Mouse (Mus musculus) A20 (cell line): ENCODE measurements at regions not wholly inside any gene's neighbourhood (a gene's known extent, or its start where the extent isn't known, plus 50 kb on each side); places are given as distances from the start of the nearest gene placed in this dataset.

Experiments
- DNase-seq: peaks from one replicate; pipeline ENCODE4 v3.0.0-alpha.2; 2011; ENCODE audit warnings: low read depth, low spot score

DNA sequence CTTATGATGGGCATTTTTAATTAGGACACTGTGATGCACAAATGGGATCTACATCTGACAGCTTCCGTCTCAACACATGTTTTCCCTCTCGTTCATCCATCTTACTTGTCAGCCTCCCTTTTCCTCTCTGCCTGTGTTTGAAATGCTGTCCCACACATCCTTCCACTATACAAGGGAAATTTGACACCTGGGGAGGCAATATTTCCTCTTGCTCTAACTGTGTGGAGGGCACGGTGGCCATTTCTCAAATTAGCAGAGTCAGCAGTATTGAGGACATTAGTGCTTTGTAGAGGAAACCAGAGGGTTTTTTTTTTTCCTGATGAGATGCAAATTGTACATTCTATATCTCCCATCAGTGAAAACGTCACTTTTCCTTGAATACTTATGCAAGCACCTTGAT, 712.2 kb downstream of the Slc4a3 start:
- DNase-seq: no peak

DNA sequence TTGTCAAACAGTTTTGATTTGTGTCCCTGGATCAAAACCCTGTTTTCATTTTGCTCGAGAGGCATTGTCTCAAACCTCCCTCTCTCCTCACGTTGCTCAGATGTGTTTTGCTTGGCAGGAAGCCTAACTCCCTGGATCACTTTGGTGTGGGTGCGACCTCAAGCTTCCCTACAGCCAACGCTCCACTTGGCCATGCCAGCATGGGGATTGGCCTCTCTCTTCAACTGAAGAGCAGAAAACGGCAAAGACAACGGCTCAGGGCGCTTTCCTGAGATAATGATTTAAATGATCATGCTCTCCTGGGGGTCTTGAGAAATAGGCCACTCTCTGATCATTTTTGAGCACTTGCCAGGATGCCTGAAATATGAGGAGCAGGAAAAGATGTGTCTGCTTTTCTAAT, 730.1 kb downstream of the Slc4a3 start:
- DNase-seq: no peak

DNA sequence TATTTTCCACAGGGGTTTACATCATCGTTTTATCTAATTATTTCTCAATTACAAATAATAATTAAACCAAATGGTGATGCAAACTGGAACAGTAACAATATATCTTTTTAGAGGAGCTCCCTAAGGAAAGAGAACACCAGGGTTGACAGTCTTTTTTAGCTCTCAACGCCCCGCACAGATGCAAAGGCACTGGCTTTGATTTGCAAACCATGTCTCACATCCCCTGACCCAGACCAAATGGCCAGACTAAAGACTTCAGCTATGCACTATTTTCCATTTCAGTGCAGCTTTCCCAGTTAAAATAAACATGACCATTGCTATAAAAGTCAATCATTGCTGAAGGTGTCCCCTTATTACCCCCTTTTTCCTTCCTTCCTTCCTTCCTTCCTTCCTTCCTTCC, 730.6 kb downstream of the Slc4a3 start:
- no peak for DNase-seq

DNA sequence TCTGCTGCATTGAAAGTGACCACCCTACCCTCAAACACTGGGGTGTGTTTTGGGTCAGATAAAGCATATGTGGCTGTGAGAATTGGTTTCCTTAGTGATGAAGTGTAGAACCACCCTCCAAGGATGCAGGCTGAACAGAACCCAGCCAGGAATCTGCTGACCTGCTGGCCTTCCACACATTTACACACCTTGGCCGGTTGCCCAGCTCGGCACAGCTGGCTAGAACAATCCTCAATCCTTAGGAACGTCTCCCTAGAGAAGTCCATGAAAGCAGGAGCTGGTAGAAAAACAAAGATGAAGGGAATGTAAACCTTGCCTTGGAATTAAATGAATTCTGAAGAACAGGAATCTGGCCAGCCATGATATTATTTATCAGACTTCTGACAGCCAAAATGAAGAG, 737.3 kb downstream of the Slc4a3 start:
- no peak for DNase-seq

DNA sequence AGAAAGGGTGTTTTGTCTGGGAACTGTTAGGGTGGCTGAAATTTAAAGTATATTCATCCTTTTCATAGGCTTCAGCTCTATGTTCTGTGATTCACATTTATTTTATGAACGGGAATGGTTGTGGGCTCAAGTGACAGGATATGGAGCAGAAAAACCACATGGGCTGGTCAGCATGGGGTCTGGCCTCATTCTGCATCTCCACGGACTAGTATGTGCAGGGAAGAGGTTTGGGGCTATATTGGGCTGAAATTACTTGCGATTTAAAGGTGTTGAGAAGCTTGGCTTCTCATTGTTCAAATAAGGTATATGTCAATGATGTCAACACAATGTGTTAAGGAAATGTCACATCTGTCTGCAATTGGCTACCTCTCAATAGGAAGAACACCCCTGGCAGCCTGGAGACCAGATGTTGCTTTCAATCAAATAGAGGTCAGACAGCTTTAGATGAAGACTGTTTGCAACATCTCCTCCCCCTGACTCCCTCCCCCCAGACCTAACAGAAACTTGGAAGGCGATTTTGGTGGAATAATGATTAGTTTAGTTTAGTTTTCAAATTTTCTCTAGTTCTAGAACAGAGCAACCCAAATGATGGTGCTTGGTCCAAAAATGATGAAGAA, 777.0 kb downstream of the Slc4a3 start:
- no peak for DNase-seq

DNA sequence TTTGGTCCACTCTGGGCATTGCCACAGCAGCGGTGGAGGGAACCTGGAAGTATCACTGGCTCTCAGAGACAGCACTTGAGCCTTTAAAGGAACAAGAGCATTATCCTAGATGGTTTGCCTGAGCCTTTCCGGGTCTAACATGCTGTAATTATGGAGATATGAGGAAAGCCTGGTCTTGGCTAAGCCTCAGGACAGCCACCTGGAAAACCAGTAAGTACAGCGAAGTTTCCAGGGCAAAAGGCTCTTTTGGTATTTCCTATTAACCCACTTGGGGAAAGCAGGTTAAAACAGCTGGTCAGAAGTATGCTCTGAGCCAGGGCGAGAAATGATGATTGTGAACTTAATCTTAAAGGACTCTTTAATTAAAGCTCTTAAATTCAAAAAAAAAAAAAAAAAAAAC, 777.5 kb downstream of the Slc4a3 start:
- no peak for DNase-seq

DNA sequence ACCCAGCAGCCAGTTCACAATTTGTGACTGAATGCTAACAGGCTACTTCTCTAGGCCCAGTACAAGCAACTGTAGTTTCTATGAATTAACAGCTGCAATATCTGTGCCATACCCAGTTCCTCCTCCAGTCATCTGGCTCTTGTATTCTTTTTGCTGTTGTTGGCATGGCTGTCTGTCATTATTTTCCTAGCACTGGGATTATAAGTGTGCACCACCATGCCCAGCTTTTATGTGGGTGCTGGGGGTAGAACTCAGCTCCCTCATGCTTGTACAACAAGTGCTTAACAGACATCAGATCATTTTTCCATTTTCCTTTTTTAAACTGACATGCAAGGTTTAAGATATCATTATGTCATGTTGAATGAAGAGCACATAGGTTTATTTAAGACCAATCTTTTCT, 789.9 kb downstream of the Slc4a3 start:
- DNase-seq: no peak

DNA sequence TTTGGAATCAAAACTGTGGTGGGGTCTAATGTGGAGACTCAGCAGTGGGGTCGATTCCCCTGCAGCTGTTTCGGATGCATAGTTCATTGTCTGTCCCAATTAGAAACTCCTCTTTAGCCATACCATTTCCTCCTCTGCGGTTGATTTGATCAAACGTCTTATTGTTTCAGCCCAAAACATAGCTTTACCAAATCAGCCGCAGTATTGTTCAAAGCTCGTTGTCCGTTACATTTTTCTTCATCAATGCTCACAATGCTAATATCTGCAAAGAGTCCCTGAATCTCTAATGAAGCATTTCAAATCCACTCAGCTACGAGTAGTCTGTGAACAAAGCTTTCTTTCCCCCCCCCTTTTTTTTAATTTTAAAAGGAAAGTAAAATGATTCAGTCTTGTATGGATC, 816.0 kb downstream of the Slc4a3 start:
- no peak for DNase-seq

DNA sequence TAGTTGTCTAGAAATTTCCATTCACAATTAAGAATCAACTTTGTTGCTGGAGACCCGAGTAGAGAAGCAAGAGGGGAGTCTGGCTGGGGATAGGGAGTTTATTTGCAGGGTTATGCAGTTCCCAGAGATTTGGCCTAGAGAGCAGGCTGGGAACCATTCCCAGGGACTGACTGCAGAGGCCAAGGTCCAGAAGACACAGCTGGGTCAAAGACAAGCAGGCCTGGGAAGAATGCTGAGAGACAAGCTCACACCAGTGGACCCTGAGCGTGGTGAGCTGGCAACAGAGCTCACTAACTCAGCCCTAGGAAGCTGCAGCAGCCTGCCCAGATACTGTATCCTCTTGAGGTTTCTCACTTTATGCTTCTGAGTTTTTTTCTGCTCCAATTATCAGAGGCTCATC, 827.9 kb downstream of the Slc4a3 start:
- DNase-seq: no peak

DNA sequence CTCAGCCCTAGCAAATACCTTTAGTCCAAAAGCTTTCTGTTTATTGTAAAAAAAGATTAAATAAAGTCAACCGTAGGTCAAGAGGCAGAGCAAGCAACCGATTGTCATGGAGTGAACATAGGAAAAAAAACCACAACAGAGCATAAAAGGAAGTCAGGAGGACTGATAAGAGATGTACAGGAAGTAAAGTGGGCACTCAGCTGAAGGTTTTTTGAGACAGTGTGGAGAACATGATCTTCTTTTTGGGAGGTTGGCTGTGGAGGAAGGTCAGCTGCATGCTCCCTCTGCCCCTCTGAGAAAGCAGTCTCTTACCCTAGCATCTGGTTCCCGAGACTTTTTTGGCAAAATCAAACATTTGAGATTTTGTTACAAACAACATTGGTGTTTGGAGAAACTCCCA, 832.1 kb downstream of the Slc4a3 start:
- DNase-seq: no peak

DNA sequence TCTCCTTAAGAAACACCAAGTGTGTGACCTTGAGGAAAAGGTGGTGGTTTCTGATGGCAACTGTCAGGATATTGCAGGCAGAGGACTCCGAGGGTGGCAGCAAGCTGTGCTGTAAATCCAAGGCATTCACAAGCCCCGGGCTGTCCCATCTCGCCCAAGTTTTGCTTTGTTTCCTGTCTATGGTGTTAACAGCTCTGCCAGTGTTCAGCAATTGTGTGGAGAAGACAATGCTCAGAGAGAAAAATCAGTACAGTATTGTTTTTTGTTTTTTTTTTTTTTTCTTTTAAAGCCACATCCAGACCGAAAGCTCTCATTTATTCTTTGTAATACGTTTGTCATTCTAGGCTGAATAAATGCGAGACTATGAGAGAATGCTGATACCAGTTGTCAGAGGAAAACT, 846.5 kb downstream of the Slc4a3 start:
- no peak for DNase-seq

DNA sequence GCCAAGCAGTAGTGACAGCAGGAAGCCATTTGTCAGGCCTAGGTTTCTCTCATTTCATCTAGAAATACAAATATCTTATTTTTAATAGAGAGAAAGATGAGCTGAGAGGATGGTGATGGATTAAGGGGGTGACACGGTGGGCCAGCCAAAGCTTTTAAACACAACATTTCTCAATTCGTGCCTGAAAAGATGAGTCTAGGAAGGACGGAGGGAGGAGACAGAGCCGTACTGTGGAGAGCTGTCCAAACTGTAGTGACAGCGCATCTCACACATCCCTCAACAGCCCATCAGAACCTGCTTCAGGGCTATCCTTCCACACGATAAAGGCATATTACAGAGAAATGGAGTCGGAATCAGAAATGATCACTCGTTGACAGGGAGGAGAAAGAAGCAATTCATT, 848.0 kb downstream of the Slc4a3 start:
- DNase-seq: no peak

DNA sequence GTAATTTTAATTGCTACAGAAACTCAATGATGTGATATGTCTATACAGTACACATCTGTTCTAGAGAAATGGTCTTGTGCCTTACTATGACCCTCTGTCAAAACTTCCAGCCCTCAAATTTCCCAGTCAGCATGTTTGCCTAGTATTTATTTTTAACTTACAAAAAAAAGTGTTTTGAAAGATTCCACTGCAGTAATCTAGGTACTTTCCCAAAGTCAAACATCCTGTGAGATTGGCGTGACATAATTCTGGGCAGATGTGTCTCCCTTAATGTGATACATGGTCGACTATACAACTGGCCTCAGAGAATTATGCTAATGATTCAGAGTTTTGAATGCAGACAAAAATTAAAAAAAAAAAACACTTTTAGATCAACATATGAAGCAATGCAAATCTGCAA, 856.8 kb downstream of the Slc4a3 start:
- no peak for DNase-seq

DNA sequence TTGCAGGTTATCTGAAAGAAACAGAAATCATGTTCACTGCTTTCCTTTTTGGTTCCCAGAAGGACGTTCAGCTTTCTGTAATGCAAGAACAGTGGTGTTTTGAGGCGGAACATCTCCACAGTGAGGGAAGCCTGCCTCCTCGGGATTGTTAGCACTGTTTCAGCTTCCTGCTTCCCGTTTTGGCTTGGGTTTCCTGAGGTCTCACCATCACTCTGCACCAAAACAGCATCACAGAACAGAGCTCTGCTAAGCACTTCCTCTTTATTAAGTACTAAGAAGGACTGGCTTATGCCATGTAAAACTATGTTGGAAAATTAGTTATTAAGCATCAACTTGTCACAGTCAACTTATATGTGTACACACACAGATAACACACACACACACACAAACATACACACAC, 857.9 kb downstream of the Slc4a3 start:
- DNase-seq: no peak

DNA sequence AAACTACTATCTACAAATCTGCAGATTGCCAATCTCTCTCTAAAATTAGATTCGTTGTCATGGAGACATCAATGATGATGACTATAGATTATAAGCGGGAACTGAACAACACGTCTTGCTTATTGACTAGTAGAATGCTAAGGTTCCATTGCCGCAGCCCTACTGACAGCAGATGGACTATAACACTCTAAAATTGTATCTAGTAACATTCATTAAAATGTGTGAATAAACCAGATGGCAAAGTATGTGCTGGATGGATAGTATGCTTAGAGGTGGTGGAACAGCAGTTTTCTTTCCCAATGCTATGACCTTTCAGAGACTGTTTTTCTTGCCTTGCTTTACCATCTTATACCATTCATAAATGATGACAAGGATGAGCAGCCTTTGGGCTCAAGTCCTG, 864.7 kb downstream of the Slc4a3 start:
- DNase-seq: no peak

DNA sequence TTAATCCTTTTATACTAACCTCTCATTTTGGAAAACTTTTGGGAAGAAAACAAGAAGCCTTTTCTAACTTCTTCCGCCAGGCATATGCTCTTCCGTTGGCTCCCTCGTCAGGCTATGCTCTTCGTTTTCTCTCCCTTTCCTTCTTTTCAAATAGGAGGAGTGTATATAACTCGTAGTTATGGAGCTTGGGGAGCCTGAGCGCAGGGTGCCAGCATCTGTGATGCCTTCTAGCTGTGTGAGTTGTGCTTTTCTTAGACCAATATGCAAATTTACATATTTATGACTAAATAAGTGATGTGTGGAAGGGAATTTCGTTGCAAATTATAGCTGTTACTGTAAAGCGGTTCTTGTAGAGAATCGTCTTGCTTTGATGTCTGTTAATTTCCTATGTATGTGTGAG, 874.5 kb downstream of the Slc4a3 start:
- DNase-seq: no peak

DNA sequence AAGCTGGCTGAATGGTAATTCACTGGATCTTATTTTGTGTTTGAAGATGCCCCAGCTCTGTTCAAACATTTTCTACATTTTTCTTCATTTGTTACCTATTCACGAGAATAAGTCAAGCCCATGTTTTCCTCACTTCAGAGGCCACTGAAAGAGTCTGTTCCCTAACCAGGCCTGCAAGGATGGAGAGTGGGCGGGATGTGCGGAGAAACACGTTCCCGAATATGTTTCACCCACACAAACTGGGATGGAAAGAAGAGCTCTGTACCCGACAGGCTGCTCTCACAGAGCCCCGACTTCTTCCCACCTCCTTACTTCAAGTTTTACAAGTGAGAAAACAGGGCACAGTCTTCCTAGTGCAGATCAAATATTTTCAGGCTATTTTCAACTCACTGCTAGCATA, 881.4 kb downstream of the Slc4a3 start:
- no peak for DNase-seq

DNA sequence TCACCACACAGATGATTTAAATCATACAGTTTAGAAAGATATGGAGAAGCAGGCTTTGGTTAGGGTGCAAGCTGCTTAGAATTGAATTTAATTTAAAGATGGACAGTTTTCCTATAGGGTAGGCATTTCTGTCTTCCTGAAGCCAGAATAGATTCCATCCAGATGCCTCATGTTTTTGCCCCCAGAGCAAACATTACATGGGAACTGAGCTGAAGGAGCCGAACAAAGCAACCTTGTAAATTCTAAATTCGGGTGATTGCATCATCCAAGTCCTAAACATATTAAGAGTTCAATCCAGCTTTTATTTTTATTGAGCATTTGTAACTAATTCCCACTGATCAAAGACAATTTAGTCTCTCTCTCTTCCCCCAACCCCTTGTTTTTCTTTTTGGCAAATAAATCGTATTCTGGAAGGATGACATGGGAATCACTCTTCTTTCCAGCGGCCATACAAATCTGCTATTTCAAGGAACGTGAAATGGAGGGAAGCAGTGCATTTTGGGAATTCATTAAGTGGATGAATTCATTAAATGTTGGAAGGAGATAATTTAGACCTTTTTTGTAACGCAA, 884.1 kb downstream of the Slc4a3 start:
- DNase-seq: no peak

DNA sequence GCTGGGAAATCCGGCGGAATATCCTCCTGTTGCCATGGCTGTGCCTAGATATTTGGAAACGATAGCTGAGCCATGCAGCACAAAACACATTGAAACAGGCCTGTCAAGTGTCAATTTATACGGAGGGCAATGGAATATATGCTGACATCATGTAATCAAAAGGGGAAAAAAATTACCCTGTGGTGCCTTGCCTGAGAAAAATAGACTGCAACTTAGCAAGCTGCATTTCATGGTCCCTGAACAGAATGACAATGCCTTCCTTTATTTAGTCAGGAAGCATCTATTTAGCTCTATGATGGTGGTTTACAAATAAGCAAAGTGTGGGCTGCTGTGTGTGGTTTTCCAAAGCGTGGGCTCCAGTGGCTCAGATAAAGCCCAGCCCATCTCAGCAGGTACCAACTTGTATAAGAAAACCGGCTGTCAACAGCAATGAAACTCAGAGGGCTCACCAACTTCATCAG, 887.4 kb downstream of the Slc4a3 start:
- DNase-seq: no peak

DNA sequence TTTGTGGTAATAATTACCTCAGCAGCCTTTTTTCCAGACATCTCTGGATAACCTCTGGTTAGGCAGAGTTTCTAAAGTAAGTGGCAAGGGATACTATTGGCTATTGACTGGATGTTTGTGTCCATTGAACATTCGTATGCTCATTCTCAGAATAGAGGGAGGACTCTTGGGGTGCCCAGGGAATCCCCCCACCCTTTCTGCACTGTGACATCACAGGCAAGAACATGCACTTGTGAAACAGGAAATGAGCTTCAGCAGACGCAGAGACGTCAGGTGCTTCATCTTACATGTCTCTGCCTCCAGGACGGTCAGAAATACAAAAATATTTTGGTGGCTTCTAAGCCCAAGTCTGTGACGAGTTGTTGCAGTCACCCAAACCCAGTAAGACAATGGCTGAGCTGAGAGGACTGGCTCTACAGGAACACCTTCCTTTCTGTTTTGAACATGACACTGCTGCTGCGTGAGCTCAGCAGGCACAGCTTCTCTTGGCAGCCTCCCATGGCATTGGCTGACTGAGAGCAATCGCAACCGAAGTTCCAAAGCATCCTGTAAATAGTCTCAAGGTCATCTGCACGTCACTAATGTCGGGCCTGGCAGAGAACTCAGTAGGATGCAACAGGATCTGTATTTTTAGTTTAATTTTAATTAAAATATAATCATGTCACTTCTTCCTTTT, 904.6 kb downstream of the Slc4a3 start:
- DNase-seq: no peak

DNA sequence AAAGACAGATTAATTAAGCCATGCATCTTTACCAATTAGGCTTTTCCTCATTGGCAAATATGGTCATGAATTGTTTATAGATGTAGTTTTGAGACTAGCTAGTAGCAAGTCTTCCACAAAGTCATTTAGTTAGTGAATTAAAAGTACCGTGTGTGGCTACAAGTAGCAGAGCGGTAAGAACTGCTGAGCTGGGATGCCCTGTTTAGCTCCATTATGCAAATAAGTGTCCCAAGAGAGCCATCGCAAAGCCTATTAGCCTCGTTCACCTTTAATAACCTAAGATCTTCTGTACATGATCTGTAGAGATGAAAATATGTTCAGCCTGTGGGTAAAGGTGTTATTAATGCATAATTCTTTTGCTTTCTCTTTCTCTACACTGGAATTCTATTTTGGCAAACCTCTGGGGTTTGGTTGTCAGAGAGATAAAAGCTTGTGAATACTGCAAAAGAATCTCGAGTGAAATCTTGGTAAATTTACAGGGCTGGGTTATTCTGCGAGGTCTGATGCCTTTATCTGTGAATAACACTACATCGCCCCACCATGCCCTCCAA, 907.2 kb downstream of the Slc4a3 start:
- no peak for DNase-seq

DNA sequence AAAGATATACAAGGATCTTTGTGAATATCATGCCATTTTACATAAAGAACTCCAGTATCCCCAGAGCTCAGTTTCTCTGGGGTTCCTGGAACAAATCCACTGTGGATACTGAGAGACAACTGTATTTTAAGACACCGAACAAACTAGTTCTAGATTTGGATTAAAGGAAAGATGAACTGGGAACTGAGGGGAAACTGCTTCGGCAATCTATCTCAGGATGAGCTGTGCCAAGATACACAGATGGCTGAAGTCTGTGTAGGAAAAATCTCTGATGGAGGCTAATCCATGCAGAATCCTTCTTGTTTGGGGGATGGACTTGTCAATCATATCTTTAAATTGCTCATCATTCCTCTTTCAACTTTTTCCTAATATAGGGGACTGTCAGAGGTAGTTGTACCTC, 920.5 kb downstream of the Slc4a3 start:
- DNase-seq: no peak

DNA sequence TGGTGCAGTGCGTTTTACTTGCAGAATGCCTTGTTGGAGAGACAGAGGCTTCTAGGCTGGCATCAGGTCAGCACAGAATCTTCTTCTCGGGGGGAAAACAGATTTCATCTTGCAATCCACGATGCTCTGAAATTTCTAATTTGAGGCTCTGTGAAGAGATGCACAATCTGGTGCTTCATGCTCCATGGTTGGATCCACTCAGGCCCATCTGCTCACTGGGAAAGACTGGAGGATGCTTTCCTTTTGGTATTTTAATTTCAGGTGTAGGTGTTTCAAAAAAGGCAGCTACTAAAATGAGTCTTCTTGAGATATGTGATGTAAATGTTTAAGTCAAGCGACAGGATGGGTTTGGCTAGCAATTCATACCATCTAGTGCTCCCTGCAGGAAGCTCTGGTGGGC, 938.1 kb downstream of the Slc4a3 start:
- DNase-seq: no peak
